Mouse (Mus musculus): Measurements from ENCODE around the gene Rnf149. TPM values are rescaled to one million over a fixed set of nuclear protein-coding genes. Genes with fewer than 3 reads are reported as not detected.
A peak's percentile ranks its signal among the peaks of the same experiment; 100 is the strongest.

The Rnf149 gene
- total and polyA plus RNA-seq, 2 experiments from 2014 or later: 14.5 to 22.3 TPM

DNA sequence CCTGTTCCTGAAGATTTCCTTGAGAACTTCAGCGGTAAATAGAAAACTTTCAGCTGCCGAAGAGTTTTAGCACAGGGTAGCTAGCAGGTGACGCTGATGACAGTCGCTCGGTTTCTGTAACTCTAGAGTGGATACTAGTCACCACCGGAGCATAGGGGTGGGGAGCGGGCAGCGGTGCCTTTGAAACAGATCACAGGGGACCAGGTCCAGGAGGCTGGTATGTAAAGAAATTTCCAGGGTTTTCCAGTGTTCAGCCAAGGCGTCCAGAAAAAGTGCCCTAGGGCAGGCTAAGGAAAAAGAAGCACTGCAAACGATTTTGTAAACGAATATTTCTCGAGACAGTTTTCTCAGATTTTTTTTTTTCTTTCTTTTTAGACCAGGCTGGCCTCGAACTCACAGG lies 42.4 kb downstream of the Rnf149 start, which contains the start of gene Cnot11:
TSS of gene Cnot11 (plus strand) at position 162 of the 400 bp plus-strand sequence.
- Histone ChIP-seq H3K4me3 (ENCODE audit: low read length) (peak within 1 kb of the TSS; percentile 92), H3K9ac (replicated peaks; ENCODE audit: low read length) (peak within 1 kb of the TSS; percentile 96), H3K4me1 (ENCODE audit: insufficient read depth, low read length) (peaks cover 6% of the 10 kb centered on the region; the same call in 1 of the 2 replicates), H3K4me2 (ENCODE audit: low read depth, low read length) (peak within 1 kb of the TSS; percentile 89), H3K27ac (peak within 1 kb of the TSS; percentile 95), H3K36me3 (ENCODE audit: insufficient read depth, low read length) (peaks cover 13% of the 10 kb centered on the region), H3K9me3 (ENCODE audit: low read length) (no peaks in the 10 kb centered on the region), H3K27me3 (ENCODE audit: insufficient read depth, low read length) (no peaks in the 10 kb centered on the region)
- TF ChIP-seq CTCF (IDR thresholded peaks at IDR 0.05; ENCODE audit: low read depth): no peak
- ATAC-seq: no peak
- 37% methylated on average over 13 of the region's 13 CpGs for WGBS
- no peak for DNase-seq (ENCODE audit: low spot score)

GRCm38 (mm10) chr1:39533917-39534316 lies 43.3 kb downstream of the Rnf149 start:
- H3K4me2 ChIP-seq (ENCODE audit: low read depth, low read length): no peak overlapping the region
- TF ChIP-seq CTCF (IDR thresholded peaks at IDR 0.05; ENCODE audit: low read depth): no peak
- ATAC-seq (no peak), DNase-seq (ENCODE audit: low spot score) (no peak)
- WGBS: 22% methylated on average over 3 of the region's 3 CpGs
- no peaks in the 10 kb centered on the region for H3K9me3 ChIP-seq (ENCODE audit: low read length)
- no peak overlapping the region for H3K9ac ChIP-seq (replicated peaks; ENCODE audit: low read length)
- no peak overlapping the region for H3K4me3 ChIP-seq (ENCODE audit: low read length)
- no peak overlapping the region for H3K27ac ChIP-seq
- H3K4me1 ChIP-seq (ENCODE audit: insufficient read depth, low read length): peaks cover 6% of the 10 kb centered on the region; the same call in 1 of the 2 replicates
- H3K36me3 ChIP-seq (ENCODE audit: insufficient read depth, low read length): peaks cover 5% of the 10 kb centered on the region
- H3K27me3 ChIP-seq (ENCODE audit: insufficient read depth, low read length): no peaks in the 10 kb centered on the region

DNA sequence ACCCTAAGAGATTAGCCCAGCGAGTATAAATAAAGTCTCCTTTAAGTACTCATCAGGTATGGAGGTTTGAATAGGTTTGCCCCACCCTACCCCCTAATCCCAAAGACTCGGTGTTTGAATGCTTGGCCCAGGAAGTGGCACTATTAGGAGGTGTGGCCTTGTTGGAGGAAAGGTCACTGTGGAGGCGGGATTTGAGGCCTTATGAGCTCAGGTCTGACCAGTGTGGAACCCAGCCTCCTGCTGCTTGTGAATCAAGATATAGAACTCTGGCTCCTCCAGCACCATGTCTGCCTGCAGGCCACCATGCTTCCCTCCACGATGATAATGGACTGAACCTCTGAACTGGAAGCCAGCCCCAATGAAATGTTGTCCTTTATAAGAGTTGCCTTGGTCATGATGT lies 46.2 kb downstream of the Rnf149 start:
- DNase-seq (ENCODE audit: low spot score) (no peak), ATAC-seq (no peak)
- Histone ChIP-seq H3K4me2 (ENCODE audit: low read depth, low read length) (no peak overlapping the region), H3K9ac (replicated peaks; ENCODE audit: low read length) (no peak overlapping the region), H3K36me3 (ENCODE audit: insufficient read depth, low read length) (no peaks in the 10 kb centered on the region), H3K27ac (no peak overlapping the region), H3K27me3 (ENCODE audit: insufficient read depth, low read length) (no peaks in the 10 kb centered on the region), H3K9me3 (ENCODE audit: low read length) (no peaks in the 10 kb centered on the region), H3K4me1 (ENCODE audit: insufficient read depth, low read length) (no peaks in the 10 kb centered on the region), H3K4me3 (ENCODE audit: low read length) (no peak overlapping the region)
- 81% methylated on average over 4 of the region's 4 CpGs for WGBS
- no peak for TF ChIP-seq CTCF (IDR thresholded peaks at IDR 0.05; ENCODE audit: low read depth)

GRCm38 (mm10) chr1:39530258-39530943 lies 46.8 kb downstream of the Rnf149 start:
- no peaks in the 10 kb centered on the region for H3K36me3 ChIP-seq (ENCODE audit: insufficient read depth, low read length)
- no peaks in the 10 kb centered on the region for H3K9me3 ChIP-seq (ENCODE audit: low read length)
- H3K27me3 ChIP-seq (ENCODE audit: insufficient read depth, low read length): no peaks in the 10 kb centered on the region
- peak; percentile 93 for TF ChIP-seq CTCF (IDR thresholded peaks at IDR 0.05; ENCODE audit: low read depth)
- no peak overlapping the region for H3K9ac ChIP-seq (replicated peaks; ENCODE audit: low read length)
- 36% methylated on average over 13 of the region's 13 CpGs for WGBS
- DNase-seq (ENCODE audit: low spot score) (peak; percentile 91), ATAC-seq (0 out of 2 replicates have a peak, but pooled peaks have one; percentile 39)
- no peak overlapping the region for H3K4me3 ChIP-seq (ENCODE audit: low read length)
- H3K4me1 ChIP-seq (ENCODE audit: insufficient read depth, low read length): no peaks in the 10 kb centered on the region
- H3K27ac ChIP-seq: no peak overlapping the region
- no peak overlapping the region for H3K4me2 ChIP-seq (ENCODE audit: low read depth, low read length)

GRCm38 (mm10) chr1:39528319-39528718 lies 48.9 kb downstream of the Rnf149 start:
- H3K36me3 ChIP-seq (ENCODE audit: insufficient read depth, low read length): no peaks in the 10 kb centered on the region
- WGBS: 52% methylated on average over 6 of the region's 6 CpGs

GRCm38 (mm10) chr1:39527432-39527831 lies 49.8 kb downstream of the Rnf149 start:
- Histone ChIP-seq H3K4me3 (ENCODE audit: low read length) (no peak overlapping the region), H3K36me3 (ENCODE audit: insufficient read depth, low read length) (no peaks in the 10 kb centered on the region), H3K9ac (replicated peaks; ENCODE audit: low read length) (no peak overlapping the region), H3K27me3 (ENCODE audit: insufficient read depth, low read length) (no peaks in the 10 kb centered on the region), H3K27ac (no peak overlapping the region), H3K4me1 (ENCODE audit: insufficient read depth, low read length) (no peaks in the 10 kb centered on the region), H3K9me3 (ENCODE audit: low read length) (no peaks in the 10 kb centered on the region), H3K4me2 (ENCODE audit: low read depth, low read length) (no peak overlapping the region)
- ATAC-seq (peak; percentile 64; the same call in 1 of the 2 replicates), DNase-seq (ENCODE audit: low spot score) (peak; percentile 83)
- TF ChIP-seq CTCF (IDR thresholded peaks at IDR 0.05; ENCODE audit: low read depth): peak; percentile 87
- WGBS: 14% methylated on average over 7 of the region's 7 CpGs

More at GRCm38 (mm10) chr1:39528319-39528718, 48.9 kb downstream of the Rnf149 start:
- Histone ChIP-seq H3K4me2 (ENCODE audit: low read depth, low read length) (no peak overlapping the region), H3K27ac (no peak overlapping the region), H3K9ac (replicated peaks; ENCODE audit: low read length) (no peak overlapping the region), H3K4me3 (ENCODE audit: low read length) (no peak overlapping the region), H3K27me3 (ENCODE audit: insufficient read depth, low read length) (no peaks in the 10 kb centered on the region), H3K9me3 (ENCODE audit: low read length) (no peaks in the 10 kb centered on the region), H3K4me1 (ENCODE audit: insufficient read depth, low read length) (no peaks in the 10 kb centered on the region)
- no peak for TF ChIP-seq CTCF (IDR thresholded peaks at IDR 0.05; ENCODE audit: low read depth)
- DNase-seq (ENCODE audit: low spot score) (no peak), ATAC-seq (no peak)
